Mouse (Mus musculus): ENCODE measurements around the gene Shc3.
A peak's percentile ranks its signal among the peaks of the same experiment; 100 is the strongest.

Gene Shc3

GRCm38 (mm10) chr13:51418268-51418941 lies 150.8 kb downstream of the Shc3 start:
- DNase-seq (ENCODE audit: low read depth, low spot score), result peak; percentile 92

GRCm38 (mm10) chr13:51417796-51418195 lies 151.4 kb downstream of the Shc3 start:
- no peak for DNase-seq (ENCODE audit: low read depth, low spot score)

GRCm38 (mm10) chr13:51416727-51417126 lies 152.5 kb downstream of the Shc3 start:
- DNase-seq (ENCODE audit: low read depth, low spot score), result no peak

GRCm38 (mm10) chr13:51413461-51413860 lies 155.8 kb downstream of the Shc3 start:
- DNase-seq (ENCODE audit: low read depth, low spot score), result peak; percentile 72

- DNase-seq (ENCODE audit: low read depth, low spot score), result no peak
These were observed 157.4 kb downstream of the Shc3 start for GRCm38 (mm10) chr13:51411696-51412430.

- no peak for DNase-seq (ENCODE audit: low read depth, low spot score)
These were observed 158.0 kb downstream of the Shc3 start for GRCm38 (mm10) chr13:51411243-51411642.

GRCm38 (mm10) chr13:51409936-51410481 lies 159.2 kb downstream of the Shc3 start:
- no peak for DNase-seq (ENCODE audit: low read depth, low spot score)

GRCm38 (mm10) chr13:51408519-51409001 lies 160.7 kb downstream of the Shc3 start, which contains the start of gene S1pr3:
S1pr3 (plus strand) TSS chr13:51408639.
- DNase-seq (ENCODE audit: low read depth, low spot score), result peak; percentile 76

GRCm38 (mm10) chr13:51407541-51408217 lies 161.5 kb downstream of the Shc3 start:
- DNase-seq (ENCODE audit: low read depth, low spot score), result no peak

- DNase-seq (ENCODE audit: low read depth, low spot score), result no peak
These were observed 163.4 kb downstream of the Shc3 start for GRCm38 (mm10) chr13:51405731-51406320.

GRCm38 (mm10) chr13:51404566-51404965 lies 164.7 kb downstream of the Shc3 start:
- no peak for DNase-seq (ENCODE audit: low read depth, low spot score)

- peak; percentile 70 for DNase-seq (ENCODE audit: low read depth, low spot score)
These were observed 168.3 kb downstream of the Shc3 start for GRCm38 (mm10) chr13:51400736-51401501.

- peak; percentile 74 for DNase-seq (ENCODE audit: low read depth, low spot score)
These were observed 169.0 kb downstream of the Shc3 start for GRCm38 (mm10) chr13:51400186-51400719.

- DNase-seq (ENCODE audit: low read depth, low spot score), result no peak
These were observed 169.7 kb downstream of the Shc3 start for GRCm38 (mm10) chr13:51399562-51399961.

GRCm38 (mm10) chr13:51397861-51398260 lies 171.4 kb downstream of the Shc3 start:
- no peak for DNase-seq (ENCODE audit: low read depth, low spot score)

- DNase-seq (ENCODE audit: low read depth, low spot score), result peak; percentile 34
These were observed 177.0 kb downstream of the Shc3 start for GRCm38 (mm10) chr13:51392256-51392655.

GRCm38 (mm10) chr13:51391359-51391916 lies 177.8 kb downstream of the Shc3 start:
- DNase-seq (ENCODE audit: low read depth, low spot score), result no peak

GRCm38 (mm10) chr13:51390398-51390797 lies 178.8 kb downstream of the Shc3 start:
- no peak for DNase-seq (ENCODE audit: low read depth, low spot score)

- no peak for DNase-seq (ENCODE audit: low read depth, low spot score)
These were observed 181.3 kb downstream of the Shc3 start for GRCm38 (mm10) chr13:51387908-51388307.

- no peak for DNase-seq (ENCODE audit: low read depth, low spot score)
These were observed 184.3 kb downstream of the Shc3 start for GRCm38 (mm10) chr13:51384899-51385298.

All from ES-CJ7 (cell line).